Mouse (Mus musculus) erythroblast, embryonic 14.5 days (primary cell): Measurements from ENCODE around the gene Amigo3.

ENCODE experiments used
- GATA1 ChIP-seq: IDR thresholded peaks from 2 replicates; pipeline ENCODE4 v1.6.1; 2012; ENCODE audit warnings: low read length, inconsistent platforms, mixed read lengths
- TAL1 ChIP-seq: IDR thresholded peaks from 3 replicates; pipeline ENCODE4 v1.6.1; 2012; ENCODE audit warnings: low read length, inconsistent platforms, mixed read lengths

DNA sequence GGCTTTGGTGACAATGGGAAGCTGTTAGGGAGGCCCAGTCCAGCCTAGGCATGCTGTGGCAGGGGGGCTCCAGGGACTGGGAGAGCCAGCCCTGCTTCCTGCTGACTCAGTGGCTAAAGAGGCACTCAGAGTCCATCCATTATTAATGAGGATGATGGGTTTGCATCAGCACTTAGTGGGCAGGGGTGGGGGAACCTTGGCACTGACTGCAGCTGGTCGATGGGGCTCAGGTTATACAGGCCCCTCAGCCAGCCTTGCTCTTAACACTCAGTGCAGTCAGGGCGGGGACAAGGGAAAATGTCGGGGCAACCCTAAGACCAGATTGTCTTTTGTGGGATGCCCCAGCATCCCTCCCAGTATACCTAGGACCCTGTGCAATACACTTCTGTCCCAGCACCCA lies 9.2 kb downstream of the Amigo3 start:
- no peak for TF ChIP-seq GATA1
- TF ChIP-seq TAL1 = no peak
